ENCODE assay signal across 21 mouse cellular contexts in the genomic region with DNA sequence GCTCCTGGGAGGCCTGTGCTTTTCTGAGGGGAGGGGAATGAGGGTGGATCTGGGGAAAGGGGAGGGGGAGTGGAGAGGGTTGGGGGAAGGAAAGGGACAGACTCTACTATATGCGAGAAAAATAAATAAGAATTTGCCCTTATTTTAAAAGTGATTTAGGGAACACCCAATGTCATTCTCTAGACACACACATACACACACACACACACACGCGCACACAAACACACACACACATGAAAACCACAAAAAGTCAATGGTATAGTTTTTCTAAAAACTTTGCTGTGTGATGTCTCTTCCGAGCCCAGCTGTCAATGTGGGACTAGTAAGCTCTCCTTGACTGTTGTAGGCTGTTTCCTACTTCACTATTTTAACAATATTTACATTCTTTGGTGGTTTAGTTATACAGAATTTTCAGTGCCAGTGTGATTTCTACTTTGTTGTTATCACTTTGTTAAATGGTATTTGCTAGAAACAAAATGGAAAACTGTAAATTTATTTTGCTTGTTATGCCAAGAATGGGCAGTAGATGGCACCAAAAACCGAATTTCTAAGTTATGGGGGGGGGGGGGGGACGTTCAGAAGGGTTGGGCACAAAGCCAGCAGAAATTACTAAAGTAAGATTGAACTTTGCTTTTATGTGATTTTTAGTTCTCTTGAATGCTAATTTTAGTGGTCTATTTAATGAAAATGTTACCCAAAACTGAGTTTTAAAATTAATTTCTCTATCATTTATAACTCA. TPM values are rescaled to one million over a fixed set of nuclear protein-coding genes. Genes with fewer than 3 reads are reported as not detected.
A peak's percentile ranks its signal among the peaks of the same experiment; 100 is the strongest.
DNase-seq lines count a peak whose midpoint lies in the region; ATAC-seq and TF ChIP-seq lines count a peak whose summit lies in the region.
"Not testable (repeated sequence)": the region's sequence is repeated elsewhere in the genome, so short reads cannot be mapped to it uniquely, and the experiment has no call there.
"Had no signal": no experiment of that assay in that cellular context is flagged by ENCODE, and none has a peak within 500 bp of the region (broad histone marks: within the 10 kb centered on the region; RNA-seq: fewer than 3 reads in every experiment).

No protein-coding gene starts in this region.

- H3K9me3 ChIP-seq in embryonic facial prominence, embryonic 15.5 days (replicated peaks); heart, embryonic 15.5 days (replicated peaks); intestine, embryonic 14.5 days (ENCODE audit: control insufficient read depth, low read length); lung, embryonic 14.5 days (ENCODE audit: low read depth, low read length); stomach, embryonic 15.5 days: not testable (repeated sequence)
- peaks cover 15% of the 10 kb centered on the region for H3K9me3 ChIP-seq in midbrain, embryonic 14.5 days (ENCODE audit: control insufficient read depth, low read length)

- H3K9ac ChIP-seq in embryonic facial prominence, embryonic 15.5 days; heart, embryonic 15.5 days; intestine, embryonic 14.5 days (ENCODE audit: low read length); lung, embryonic 14.5 days; midbrain, embryonic 14.5 days (replicated peaks; ENCODE audit: low read length); stomach, embryonic 15.5 days: not testable (repeated sequence)

- peak; percentile 69; the same call in 1 of the 2 replicates for ATAC-seq in embryonic facial prominence, embryonic 15.5 days (ENCODE audit: insufficient number of reproducible peaks, low FRiP score, low TSS enrichment, low read depth)
- peak; percentile 62 for ATAC-seq in heart, embryonic 15.5 days (replicated peaks; ENCODE audit: insufficient number of reproducible peaks, insufficient read depth, low FRiP score, low read depth)
- peak; percentile 66; the same call in 1 of the 2 replicates for ATAC-seq in intestine, embryonic 14.5 days (replicated peaks; ENCODE audit: low FRiP score, low TSS enrichment, low read depth)
- not testable (repeated sequence) for ATAC-seq in lung, embryonic 14.5 days (ENCODE audit: insufficient read depth)
- ATAC-seq in midbrain, embryonic 14.5 days (ENCODE audit: low FRiP score, low TSS enrichment): peak; percentile 80
- ATAC-seq in stomach, embryonic 15.5 days (ENCODE audit: insufficient read depth, low FRiP score, low read depth): peak; percentile 66; the same call in 1 of the 2 replicates

- not testable (repeated sequence) for H3K4me1 ChIP-seq in embryonic facial prominence, embryonic 15.5 days; heart, embryonic 15.5 days (replicated peaks); intestine, embryonic 14.5 days (replicated peaks; ENCODE audit: control insufficient read depth, insufficient read depth, low read length); lung, embryonic 14.5 days (ENCODE audit: insufficient read depth); midbrain, embryonic 14.5 days (ENCODE audit: control insufficient read depth, insufficient read depth, low read length); stomach, embryonic 15.5 days

- H3K4me3 ChIP-seq in embryonic facial prominence, embryonic 15.5 days (replicated peaks); heart, embryonic 15.5 days; intestine, embryonic 14.5 days (ENCODE audit: low read depth, low read length); layer of hippocampus, adult 2 months; lung, embryonic 14.5 days (ENCODE audit: low read depth, low read length); midbrain, embryonic 14.5 days (replicated peaks; ENCODE audit: low read depth, low read length); stomach, embryonic 15.5 days (replicated peaks): not testable (repeated sequence)

- H3K4me2 ChIP-seq in embryonic facial prominence, embryonic 15.5 days (replicated peaks); heart, embryonic 15.5 days; intestine, embryonic 14.5 days (ENCODE audit: low read length); lung, embryonic 14.5 days; midbrain, embryonic 14.5 days (ENCODE audit: low read length); stomach, embryonic 15.5 days: not testable (repeated sequence)

- DNase-seq in intestine, embryonic 14.5 days (ENCODE audit: low spot score); lung, embryonic 14.5 days; midbrain, embryonic 14.5 days: not testable (repeated sequence)
- peak in 1 of 2 experiments; percentile 36 for DNase-seq in layer of hippocampus, adult 2 months (ENCODE audit: low spot score in 2 of 2)

- TF ChIP-seq CTCF in layer of hippocampus, adult 2 months (conservative IDR thresholded peaks at IDR 0.05): 0 out of 2 replicates have a peak, but pooled peaks have one; percentile 2
- TF ChIP-seq CTCF in lung, embryonic 14.5 days (IDR thresholded peaks at IDR 0.05; ENCODE audit: low read depth): peak; percentile 7; the same call in 1 of the 2 replicates

- H3K27ac ChIP-seq in embryonic facial prominence, embryonic 15.5 days (replicated peaks); heart, embryonic 15.5 days; intestine, embryonic 14.5 days (ENCODE audit: low read depth); layer of hippocampus, adult 2 months; lung, embryonic 14.5 days (ENCODE audit: low read depth); midbrain, embryonic 14.5 days (replicated peaks; ENCODE audit: low read depth, low read length); stomach, embryonic 15.5 days: not testable (repeated sequence)

- WGBS in embryonic facial prominence, embryonic 15.5 days: 41% methylated on average over 6 of the region's 6 CpGs
- 28% methylated on average over 6 of the region's 6 CpGs for WGBS in heart, embryonic 15.5 days
- 40% methylated on average over 5 of the region's 6 CpGs for WGBS in intestine, embryonic 14.5 days
- 33% methylated on average over 5 of the region's 6 CpGs for WGBS in lung, embryonic 14.5 days
- 40% methylated on average over 5 of the region's 6 CpGs for WGBS in midbrain, embryonic 14.5 days
- WGBS in stomach, embryonic 15.5 days: 40% methylated on average over 6 of the region's 6 CpGs

- not testable (repeated sequence) for H3K27me3 ChIP-seq in embryonic facial prominence, embryonic 15.5 days; heart, embryonic 15.5 days; intestine, embryonic 14.5 days (replicated peaks; ENCODE audit: control insufficient read depth, insufficient read depth, low read length); lung, embryonic 14.5 days (ENCODE audit: insufficient read depth, low read length); midbrain, embryonic 14.5 days (ENCODE audit: control insufficient read depth, insufficient read depth, low read length); stomach, embryonic 15.5 days (replicated peaks)

- not testable (repeated sequence) for H3K36me3 ChIP-seq in embryonic facial prominence, embryonic 15.5 days; heart, embryonic 15.5 days; intestine, embryonic 14.5 days (ENCODE audit: control insufficient read depth, insufficient read depth, low read length); lung, embryonic 14.5 days (ENCODE audit: insufficient read depth); midbrain, embryonic 14.5 days (ENCODE audit: control insufficient read depth, insufficient read depth, low read length); stomach, embryonic 15.5 days

RNA-seq across cellular contexts. Expression of a gene that starts 8.1 kb away (rescaled TPM):
- polyA plus RNA-seq in embryonic facial prominence, embryonic 15.5 days (2015; fragmentation: Nextera tagmentation; extraction: Ambion mirVana): 0.14 TPM in 1 of 2 replicates, not detected in the other
- not detected in 2 replicates for polyA plus RNA-seq in heart, embryonic 15.5 days (2015; fragmentation: Nextera tagmentation; extraction: Ambion mirVana)
- polyA plus RNA-seq in intestine, embryonic 14.5 days (2014; fragmentation: Nextera tagmentation; extraction: Ambion mirVana): not detected in 2 replicates
- total RNA-seq in layer of hippocampus, adult 2 months (2021): not detected
- polyA plus RNA-seq in lung, embryonic 14.5 days (2014; fragmentation: Nextera tagmentation; extraction: Ambion mirVana): not detected in 2 replicates
- polyA plus RNA-seq in midbrain, embryonic 14.5 days (2014; fragmentation: Nextera tagmentation; extraction: Ambion mirVana): not detected in 2 replicates
- not detected in 2 replicates for polyA plus RNA-seq in stomach, embryonic 15.5 days (2015; fragmentation: Nextera tagmentation; extraction: Ambion mirVana)
- total RNA-seq: adrenal gland, postnatal 36 days; gastrocnemius, adult 8-10 months; granulocyte monocyte progenitor cell, adult 5-6 weeks; left cerebral cortex, adult 18-20 months; left cerebral cortex, postnatal 36 days; megakaryocyte, adult 5-6 weeks; monocyte, adult 5-6 weeks had no signal
- polyA plus RNA-seq: forebrain, embryonic 13.5 days; frontal cortex, adult 2 months; heart, postnatal 0 days; hindbrain, embryonic 10.5 days; liver, embryonic 13.5 days; neural tube, embryonic 13.5 days; small intestine, adult 2 months had no signal

RNA-seq across cellular contexts. Expression of a gene that starts 46.0 kb away (rescaled TPM):
- polyA plus RNA-seq in embryonic facial prominence, embryonic 15.5 days (2015; fragmentation: Nextera tagmentation; extraction: Ambion mirVana): not detected in 2 replicates
- polyA plus RNA-seq in heart, embryonic 15.5 days (2015; fragmentation: Nextera tagmentation; extraction: Ambion mirVana): 0.19 TPM in 1 of 2 replicates, not detected in the other
- not detected in 2 replicates for polyA plus RNA-seq in intestine, embryonic 14.5 days (2014; fragmentation: Nextera tagmentation; extraction: Ambion mirVana)
- not detected for total RNA-seq in layer of hippocampus, adult 2 months (2021)
- polyA plus RNA-seq in lung, embryonic 14.5 days (2014; fragmentation: Nextera tagmentation; extraction: Ambion mirVana): not detected in 2 replicates
- not detected in 2 replicates for polyA plus RNA-seq in midbrain, embryonic 14.5 days (2014; fragmentation: Nextera tagmentation; extraction: Ambion mirVana)
- not detected in 2 replicates for polyA plus RNA-seq in stomach, embryonic 15.5 days (2015; fragmentation: Nextera tagmentation; extraction: Ambion mirVana)
- total RNA-seq: adrenal gland, postnatal 36 days; gastrocnemius, adult 8-10 months; granulocyte monocyte progenitor cell, adult 5-6 weeks; left cerebral cortex, adult 18-20 months; left cerebral cortex, postnatal 36 days; megakaryocyte, adult 5-6 weeks; monocyte, adult 5-6 weeks had no signal
- polyA plus RNA-seq: forebrain, embryonic 13.5 days; frontal cortex, adult 2 months; heart, postnatal 0 days; hindbrain, embryonic 10.5 days; liver, embryonic 13.5 days; neural tube, embryonic 13.5 days; small intestine, adult 2 months had no signal

RNA-seq across cellular contexts. Expression of a gene that starts 48.6 kb away (rescaled TPM):
- polyA plus RNA-seq in embryonic facial prominence, embryonic 15.5 days (2015; fragmentation: Nextera tagmentation; extraction: Ambion mirVana): not detected in 2 replicates
- polyA plus RNA-seq in heart, embryonic 15.5 days (2015; fragmentation: Nextera tagmentation; extraction: Ambion mirVana): not detected in 2 replicates
- polyA plus RNA-seq in intestine, embryonic 14.5 days (2014; fragmentation: Nextera tagmentation; extraction: Ambion mirVana): not detected in 2 replicates
- total RNA-seq in layer of hippocampus, adult 2 months (2021): not detected
- polyA plus RNA-seq in lung, embryonic 14.5 days (2014; fragmentation: Nextera tagmentation; extraction: Ambion mirVana): not detected in 2 replicates
- polyA plus RNA-seq in midbrain, embryonic 14.5 days (2014; fragmentation: Nextera tagmentation; extraction: Ambion mirVana): not detected in 2 replicates
- not detected in 2 replicates for polyA plus RNA-seq in stomach, embryonic 15.5 days (2015; fragmentation: Nextera tagmentation; extraction: Ambion mirVana)
- total RNA-seq: adrenal gland, postnatal 36 days; gastrocnemius, adult 8-10 months; granulocyte monocyte progenitor cell, adult 5-6 weeks; left cerebral cortex, adult 18-20 months; left cerebral cortex, postnatal 36 days; megakaryocyte, adult 5-6 weeks; monocyte, adult 5-6 weeks had no signal
- polyA plus RNA-seq: forebrain, embryonic 13.5 days; frontal cortex, adult 2 months; heart, postnatal 0 days; hindbrain, embryonic 10.5 days; liver, embryonic 13.5 days; neural tube, embryonic 13.5 days; small intestine, adult 2 months had no signal
